Mouse (Mus musculus): ENCODE measurements around the gene Rassf6.

Rassf6 gene

GRCm38 (mm10) chr5:90565205-90565604 lies 75.3 kb downstream of the Rassf6 start:
- DNase-seq = no peak

- DNase-seq = no peak
These were observed 76.3 kb downstream of the Rassf6 start for GRCm38 (mm10) chr5:90564161-90564560.

DNA sequence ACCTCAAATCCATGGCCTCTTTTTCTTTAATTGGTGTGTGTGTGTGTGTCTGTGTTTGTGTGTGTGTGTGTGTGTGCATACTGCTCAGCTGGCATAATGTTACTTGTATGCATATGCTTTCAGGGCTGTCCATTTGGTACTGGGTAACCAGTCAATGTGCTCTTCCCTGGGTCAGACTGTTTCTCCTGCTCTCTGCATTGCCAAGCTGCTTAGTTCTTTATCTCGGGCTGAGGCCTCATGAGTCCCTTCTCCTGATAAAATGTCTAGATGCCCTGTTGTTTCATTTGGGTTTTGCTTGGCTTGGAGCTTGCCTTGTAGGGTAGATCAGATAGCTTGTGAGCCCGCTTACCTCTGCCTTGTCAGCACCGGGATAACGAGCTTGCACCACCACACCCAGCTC lies 77.6 kb downstream of the Rassf6 start:
- no peak for DNase-seq

- no peak for DNase-seq
These were observed 78.7 kb downstream of the Rassf6 start for GRCm38 (mm10) chr5:90561721-90562275.

DNA sequence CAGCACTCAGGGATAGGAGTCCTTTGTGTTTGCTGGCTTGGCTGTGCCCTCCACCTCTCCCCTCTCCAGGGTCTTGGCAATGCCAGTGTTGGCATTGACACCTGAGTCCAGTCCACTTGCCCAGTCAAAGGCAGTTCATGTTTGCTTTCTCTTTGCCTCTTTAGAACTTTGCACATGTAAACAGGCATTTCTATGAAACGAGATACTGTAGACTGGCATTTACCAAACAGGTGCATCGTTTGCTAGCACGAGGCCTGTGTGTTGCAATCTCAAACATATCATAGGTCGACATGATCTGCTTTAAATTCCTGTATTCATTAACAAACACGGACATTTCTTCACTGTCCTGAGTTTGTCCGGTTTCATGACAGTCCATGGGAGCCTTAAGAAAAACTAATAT lies 79.7 kb downstream of the Rassf6 start, which contains the start of gene 5830473C10Rik:
TSS of gene 5830473C10Rik (plus strand) at position 365 of the 400 bp plus-strand sequence.
- DNase-seq = no peak

GRCm38 (mm10) chr5:90556052-90556451 lies 84.4 kb downstream of the Rassf6 start:
- no peak for DNase-seq

Data from cerebellum, postnatal 36 days (tissue).